8 mouse cellular contexts compared by ENCODE assay signal in genomic region chr11:95075197-95076040, GRCm38 (mm10). TPM values are rescaled to one million over a fixed set of nuclear protein-coding genes. Genes with fewer than 3 reads are reported as not detected.
A peak's percentile ranks its signal among the peaks of the same experiment; 100 is the strongest.
DNase-seq lines count a peak whose midpoint lies in the region; ATAC-seq and TF ChIP-seq lines count a peak whose summit lies in the region.

No protein-coding gene starts in this region.

- ATAC-seq in heart, embryonic 11.5 days (replicated peaks; ENCODE audit: insufficient number of reproducible peaks, low FRiP score, low TSS enrichment): no peak
- peak; percentile 5; the same call in 1 of the 2 replicates for ATAC-seq in hindbrain, postnatal 0 days

- no peaks in the 10 kb centered on the region for H3K9me3 ChIP-seq in heart, embryonic 11.5 days (replicated peaks; ENCODE audit: control insufficient read depth, low read length)
- H3K9me3 ChIP-seq in hindbrain, postnatal 0 days (ENCODE audit: low read length): no peaks in the 10 kb centered on the region

- peak overlapping the region; percentile 72 for H3K4me3 ChIP-seq in heart, embryonic 11.5 days (ENCODE audit: low read depth, low read length)
- H3K4me3 ChIP-seq in brown adipose tissue, adult 24 weeks (ENCODE audit: insufficient read depth, low read depth, low read length): peak overlapping the region; percentile 86
- peak overlapping the region; percentile 70 for H3K4me3 ChIP-seq in hindbrain, postnatal 0 days (ENCODE audit: low read length)

- H3K27me3 ChIP-seq in heart, embryonic 11.5 days (ENCODE audit: control insufficient read depth, insufficient read depth, low read length): peaks cover 13% of the 10 kb centered on the region
- no peaks in the 10 kb centered on the region; the same call in 1 of the 2 replicates for H3K27me3 ChIP-seq in hindbrain, postnatal 0 days (ENCODE audit: insufficient read depth, low read length)

- no peaks in the 10 kb centered on the region for H3K36me3 ChIP-seq in heart, embryonic 11.5 days (ENCODE audit: control insufficient read depth, insufficient read depth, low read length)
- H3K36me3 ChIP-seq in hindbrain, postnatal 0 days (ENCODE audit: insufficient read depth, low read length): no peaks in the 10 kb centered on the region

- 3% methylated on average over 19 of the region's 19 CpGs for WGBS in heart, embryonic 11.5 days (ENCODE audit: insufficient replicate concordance)
- WGBS in hindbrain, postnatal 0 days: 8% methylated on average over 19 of the region's 19 CpGs

- DNase-seq in heart, adult 8-10 months (ENCODE audit: low spot score): no peak
- DNase-seq in hindbrain, postnatal 0 days (ENCODE audit: low spot score): peak; percentile 6
- peak; percentile 67 for DNase-seq in lung, postnatal 36 days
- DNase-seq in right cerebral cortex, adult 2 months (ENCODE audit: low spot score in 2 of 2): no peak
- no peak for DNase-seq in frontal cortex, postnatal 14 days (ENCODE audit: low spot score in 2 of 2)
- DNase-seq in spleen, postnatal 14 days (ENCODE audit: low spot score in 2 of 2): no peak

- TF ChIP-seq CTCF in hindbrain, postnatal 0 days (IDR thresholded peaks at IDR 0.05; ENCODE audit: low read depth): peak; percentile 39

- H3K4me2 ChIP-seq in heart, embryonic 11.5 days: peak overlapping the region; percentile 90
- peak overlapping the region; percentile 83 for H3K4me2 ChIP-seq in hindbrain, postnatal 0 days (ENCODE audit: low read depth, low read length)

- H3K27ac ChIP-seq in heart, embryonic 11.5 days (ENCODE audit: low read depth, low read length): no peak overlapping the region
- H3K27ac ChIP-seq in brown adipose tissue, adult 24 weeks (replicated peaks; ENCODE audit: low read depth, low read length): no peak overlapping the region
- H3K27ac ChIP-seq in hindbrain, postnatal 0 days: peak overlapping the region; percentile 76

- H3K4me1 ChIP-seq in heart, embryonic 11.5 days (ENCODE audit: control insufficient read depth, insufficient read depth, low read length): peaks cover 60% of the 10 kb centered on the region
- peaks cover 10% of the 10 kb centered on the region; the same call in 1 of the 2 replicates for H3K4me1 ChIP-seq in brown adipose tissue, adult 24 weeks (ENCODE audit: control insufficient read depth, insufficient read depth, insufficient read length, low read length)
- 0 out of 2 replicates have a peak, but pooled peaks cover 5% of the 10 kb centered on the region for H3K4me1 ChIP-seq in hindbrain, postnatal 0 days (ENCODE audit: insufficient read depth, low read length)

- H3K9ac ChIP-seq in heart, embryonic 11.5 days (ENCODE audit: low read depth, low read length): peak overlapping the region; percentile 77
- peak overlapping the region; percentile 72 for H3K9ac ChIP-seq in hindbrain, postnatal 0 days (replicated peaks; ENCODE audit: low read length)

RNA-seq across cellular contexts. Expression of gene Itga3, which starts 1.2 kb away (rescaled TPM):
- 8.5 and 9.7 TPM in 2 replicates for polyA plus RNA-seq in heart, embryonic 11.5 days (2014; fragmentation: Nextera tagmentation; extraction: Ambion mirVana)
- 10 to 100 TPM in 1 of 4 experiments, 1 to 10 TPM in 3; 9.1 to 10.3 (median 9.8) TPM for total RNA-seq in heart, adult 8-10 months (2022)
- polyA plus RNA-seq in brown adipose tissue, adult 24 weeks (2012; ENCODE audit: insufficient read depth, insufficient read length, missing spikeins): 2.5 and 5.0 TPM in 2 replicates
- 55.4 and 68.8 TPM in 2 replicates for total RNA-seq in hindbrain, postnatal 0 days (2014; rRNA removed)
- 13.2 and 14.4 TPM in 2 replicates for polyA plus RNA-seq in hindbrain, postnatal 0 days (2015; fragmentation: Nextera tagmentation; extraction: Ambion mirVana)

RNA-seq across cellular contexts. Expression of gene Pdk2, which starts 34.3 kb away (rescaled TPM):
- 45.6 and 53.0 TPM in 2 replicates for polyA plus RNA-seq in heart, embryonic 11.5 days (2014; fragmentation: Nextera tagmentation; extraction: Ambion mirVana)
- 100 to 1,000 TPM; 469 to 545 (median 504) TPM for total RNA-seq in heart, adult 8-10 months (2022)
- polyA plus RNA-seq in brown adipose tissue, adult 24 weeks (2012; ENCODE audit: insufficient read depth, insufficient read length, missing spikeins): 224 and 274 TPM in 2 replicates
- total RNA-seq in hindbrain, postnatal 0 days (2014; rRNA removed): 25.0 and 32.0 TPM in 2 replicates
- polyA plus RNA-seq in hindbrain, postnatal 0 days (2015; fragmentation: Nextera tagmentation; extraction: Ambion mirVana): 46.8 and 49.0 TPM in 2 replicates

RNA-seq across cellular contexts. Expression of gene Dlx3, which starts 44.5 kb away (rescaled TPM):
- 0.30 and 0.40 TPM in 2 replicates for polyA plus RNA-seq in heart, embryonic 11.5 days (2014; fragmentation: Nextera tagmentation; extraction: Ambion mirVana)
- not detected for total RNA-seq in heart, adult 8-10 months (2022)
- not detected in 2 replicates for polyA plus RNA-seq in brown adipose tissue, adult 24 weeks (2012; ENCODE audit: insufficient read depth, insufficient read length, missing spikeins)
- 0.18 and 0.37 TPM in 2 replicates for total RNA-seq in hindbrain, postnatal 0 days (2014; rRNA removed)
- polyA plus RNA-seq in hindbrain, postnatal 0 days (2015; fragmentation: Nextera tagmentation; extraction: Ambion mirVana): 0.23 and 0.28 TPM in 2 replicates

Comparison
In these comparisons a context has a peak if more than half of its experiments do, and no peak if none do; other contexts are left out.
1. DNase-seq: peak in hindbrain, postnatal 0 days (single experiment) and lung, postnatal 36 days (single experiment); none in heart, adult 8-10 months (single experiment), right cerebral cortex, adult 2 months (0 of 2), frontal cortex, postnatal 14 days (0 of 2) and spleen, postnatal 14 days (0 of 2).
2. Peak in every context shown above with its lines, with median percentiles within 50 percentile points of each other: H3K4me3 ChIP-seq.